Mouse (Mus musculus) lung, embryonic 14.5 days (tissue): ENCODE data around the gene Ap1m1. TPM values are rescaled to one million over a fixed set of nuclear protein-coding genes. Genes with fewer than 3 reads are reported as not detected.
A peak's percentile ranks its signal among the peaks of the same experiment; 100 is the strongest.

Experiments used
- ATAC-seq: fragments of 200-750 bp; cut with Nextera tagmentation; 2 replicates; pipeline ENCODE4 v1.8.0; 2017; ENCODE audit warnings: mild to moderate bottlenecking, moderate TSS enrichment, moderate library complexity; ENCODE audit not compliant: insufficient read depth
- DNase-seq: peaks from one replicate; pipeline ENCODE4 v3.0.0-alpha.2; 2015
- H3K27ac ChIP-seq: fragments of 300-500 bp; sonication (generic); 2 replicates; pipeline ENCODE4 v1.5.1; 2014; ENCODE audit warnings: low read depth, mild to moderate bottlenecking, moderate library complexity
- H3K27me3 ChIP-seq: fragments of 300-500 bp; sonication (generic); 2 replicates; pipeline ENCODE4 v1.6.1; 2014; ENCODE audit warnings: low read length, control low read depth; ENCODE audit not compliant: insufficient read depth
- H3K36me3 ChIP-seq: fragments of 300-500 bp; sonication (generic); 2 replicates; pipeline ENCODE4 v1.6.1; 2014; ENCODE audit warnings: control low read depth; ENCODE audit not compliant: insufficient read depth
- H3K4me1 ChIP-seq: fragments of 300-500 bp; sonication (generic); 2 replicates; pipeline ENCODE4 v1.6.1; 2014; ENCODE audit warnings: antibody characterized with exemption, control low read depth; ENCODE audit not compliant: insufficient read depth
- H3K4me2 ChIP-seq: fragments of 300-500 bp; sonication (generic); 2 replicates; pipeline ENCODE4 v1.6.1; 2014; ENCODE audit warnings: mild to moderate bottlenecking
- H3K4me3 ChIP-seq: fragments of 300-500 bp; sonication (generic); 2 replicates; pipeline ENCODE4 v1.5.1; 2014; ENCODE audit warnings: low read depth, low read length
- H3K9ac ChIP-seq: fragments of 300-500 bp; sonication (generic); 2 replicates; pipeline ENCODE4 v1.6.1; 2014
- H3K9me3 ChIP-seq: fragments of 300-500 bp; sonication (generic); 2 replicates; pipeline ENCODE4 v1.6.1; 2016; ENCODE audit warnings: low read depth, low read length, control low read depth
- CTCF ChIP-seq: IDR thresholded peaks from 2 replicates; pipeline ENCODE4 v1.5.1; 2016; ENCODE audit warnings: antibody characterized with exemption, low read depth
- WGBS: fragments of 180-500 bp; shearing (Covaris S2); extraction: QIAGEN DNeasy Blood & Tissue Kit; methylation state at CpG from one replicate; pipeline ENCODE4 v1.1.7; 2014; 5-methylcytosine and 5-hydroxymethylcytosine counted together
- polyA plus RNA-seq: library from polyadenylated mRNA; unstranded; fragments of >200 nt; fragmentation: Nextera tagmentation; extraction: Ambion mirVana; gene quantifications from 2 replicates; pipeline ENCODE4 v1.2.1, GENCODE M21; 2014

Gene Ap1m1
- polyA plus RNA-seq, 1 experiment from 2014 or later: 104 TPM

DNA sequence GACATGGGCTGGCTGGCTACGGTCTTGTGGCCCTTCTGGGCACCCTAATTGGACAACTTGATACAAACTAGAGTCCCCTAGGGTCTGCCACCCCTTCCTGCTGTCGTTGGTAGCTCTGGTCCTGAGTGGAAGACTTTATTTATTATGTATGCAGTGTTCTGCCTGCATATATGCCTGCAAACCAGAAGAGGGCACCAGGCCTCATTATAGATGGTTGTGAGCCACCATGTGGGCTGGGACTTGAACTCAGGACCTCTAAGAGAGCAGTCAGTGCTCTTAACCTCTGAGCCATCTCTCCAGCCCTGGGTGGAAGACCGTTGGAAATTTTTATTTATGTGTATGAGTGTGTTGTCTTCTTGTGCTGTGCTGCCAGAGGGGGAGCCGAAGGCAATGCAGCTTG lies 19.1 kb upstream of the Ap1m1 start:
- Histone ChIP-seq H3K4me3 (peak overlapping the region; percentile 69), H3K27me3 (no peaks in the 10 kb centered on the region), H3K4me2 (peak overlapping the region; percentile 78), H3K4me1 (0 out of 2 replicates have a peak, but pooled peaks cover 3% of the 10 kb centered on the region), H3K27ac (no peak overlapping the region), H3K9ac (no peak overlapping the region), H3K36me3 (peaks cover 32% of the 10 kb centered on the region), H3K9me3 (no peaks in the 10 kb centered on the region)
- 82% methylated on average over 4 of the region's 4 CpGs for WGBS
- TF ChIP-seq CTCF: no peak; the same call in 1 of the 2 replicates
- peak; percentile 3 for DNase-seq
- ATAC-seq: no peak

GRCm38 (mm10) chr8:72222656-72223055 lies 17.2 kb upstream of the Ap1m1 start:
- H3K36me3 ChIP-seq: peaks cover 32% of the 10 kb centered on the region
- H3K27ac ChIP-seq: no peak overlapping the region
- no peak overlapping the region for H3K4me3 ChIP-seq
- H3K4me2 ChIP-seq: no peak overlapping the region
- H3K27me3 ChIP-seq: no peaks in the 10 kb centered on the region
- H3K4me1 ChIP-seq: 0 out of 2 replicates have a peak, but pooled peaks cover 3% of the 10 kb centered on the region
- TF ChIP-seq CTCF: no peak
- H3K9me3 ChIP-seq: no peaks in the 10 kb centered on the region
- no peak for DNase-seq
- H3K9ac ChIP-seq: no peak overlapping the region
- ATAC-seq: no peak
- 79% methylated on average over 5 of the region's 5 CpGs for WGBS

DNA sequence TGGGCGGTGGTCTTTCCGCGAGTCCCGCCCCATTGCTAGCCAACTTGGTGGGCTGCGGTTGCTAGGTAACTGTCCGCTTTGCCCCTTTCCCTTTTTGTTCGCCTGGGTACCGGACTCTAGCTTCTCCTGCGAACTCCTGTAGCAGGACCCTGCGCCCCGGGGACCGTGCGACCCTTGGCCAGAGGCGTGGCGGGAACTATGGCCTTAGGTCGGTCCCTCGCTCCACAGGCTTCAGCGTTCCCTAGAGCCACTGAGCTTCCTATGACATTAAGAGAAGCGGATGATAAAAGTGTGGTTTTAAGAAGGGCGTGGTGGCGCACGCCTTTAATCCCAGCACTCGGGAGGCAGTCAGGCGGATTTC lies 565 bp downstream of the Ap1m1 start:
- Histone ChIP-seq H3K27ac (peak overlapping the region; percentile 91), H3K4me3 (peak overlapping the region; percentile 66), H3K9ac (peak overlapping the region; percentile 58), H3K4me1 (no peaks in the 10 kb centered on the region; the same call in 1 of the 2 replicates), H3K36me3 (peaks cover 12% of the 10 kb centered on the region; the same call in 1 of the 2 replicates), H3K4me2 (peak overlapping the region; percentile 68), H3K9me3 (no peaks in the 10 kb centered on the region), H3K27me3 (no peaks in the 10 kb centered on the region)
- no peak for DNase-seq
- WGBS: under 1% methylated on average over 24 of the region's 24 CpGs
- ATAC-seq: peak; percentile 59
- TF ChIP-seq CTCF: no peak

DNA sequence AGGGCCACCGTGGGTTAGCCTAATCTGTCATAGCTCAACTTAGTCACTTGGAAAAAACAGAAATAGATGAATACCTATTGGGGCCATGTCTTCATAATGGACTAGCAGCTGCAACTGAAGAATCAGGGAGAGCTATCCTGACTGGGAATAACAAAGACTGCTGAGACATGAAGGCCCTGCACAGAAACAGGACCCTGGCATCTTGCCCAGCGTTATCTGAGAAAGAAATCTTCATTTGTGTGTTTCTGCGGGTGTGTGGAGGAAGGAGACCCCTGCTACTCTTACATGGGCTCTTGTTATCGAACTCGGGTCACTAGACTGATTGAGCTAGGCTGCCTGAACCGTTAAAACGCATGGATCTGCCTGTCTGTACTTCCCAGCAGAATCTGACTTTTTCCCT lies 1.1 kb downstream of the Ap1m1 start:
- Histone ChIP-seq H3K27me3 (no peaks in the 10 kb centered on the region), H3K9ac (peak overlapping the region; percentile 58), H3K4me2 (peak overlapping the region; percentile 68), H3K36me3 (peaks cover 12% of the 10 kb centered on the region; the same call in 1 of the 2 replicates), H3K4me3 (peak overlapping the region; percentile 66), H3K27ac (no peak overlapping the region), H3K9me3 (no peaks in the 10 kb centered on the region), H3K4me1 (no peaks in the 10 kb centered on the region; the same call in 1 of the 2 replicates)
- no peak for DNase-seq
- ATAC-seq: no peak
- TF ChIP-seq CTCF: no peak
- WGBS: 69% methylated on average over 7 of the region's 7 CpGs

DNA sequence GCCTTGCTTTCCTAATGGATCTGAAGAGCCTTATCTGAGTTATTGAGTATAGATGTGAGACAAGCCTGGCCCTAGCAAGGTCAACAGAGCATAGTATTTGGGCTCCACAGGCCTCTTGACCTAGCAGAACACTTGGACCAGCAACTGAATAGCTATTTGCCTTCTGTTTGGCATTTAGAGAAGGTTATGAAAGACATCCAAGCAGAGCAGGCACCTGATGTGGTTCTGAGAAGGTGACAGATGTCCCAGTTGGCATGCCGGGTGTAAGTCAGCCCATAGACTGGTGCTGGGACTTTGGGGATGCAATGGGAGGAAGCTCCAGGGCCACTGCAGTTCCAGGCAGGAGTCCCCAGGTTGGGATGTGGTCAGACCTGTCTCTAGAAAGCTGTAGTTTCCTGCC lies 2.4 kb downstream of the Ap1m1 start:
- ATAC-seq (no peak), DNase-seq (no peak)
- no peak overlapping the region for H3K4me3 ChIP-seq
- no peaks in the 10 kb centered on the region for H3K27me3 ChIP-seq
- WGBS: 97% methylated on average over 1 of the region's 1 CpGs
- H3K9me3 ChIP-seq: no peaks in the 10 kb centered on the region
- no peak overlapping the region for H3K4me2 ChIP-seq
- H3K9ac ChIP-seq: no peak overlapping the region
- TF ChIP-seq CTCF: no peak
- H3K4me1 ChIP-seq: no peaks in the 10 kb centered on the region; the same call in 1 of the 2 replicates
- H3K27ac ChIP-seq: no peak overlapping the region
- peaks cover 12% of the 10 kb centered on the region; the same call in 1 of the 2 replicates for H3K36me3 ChIP-seq

DNA sequence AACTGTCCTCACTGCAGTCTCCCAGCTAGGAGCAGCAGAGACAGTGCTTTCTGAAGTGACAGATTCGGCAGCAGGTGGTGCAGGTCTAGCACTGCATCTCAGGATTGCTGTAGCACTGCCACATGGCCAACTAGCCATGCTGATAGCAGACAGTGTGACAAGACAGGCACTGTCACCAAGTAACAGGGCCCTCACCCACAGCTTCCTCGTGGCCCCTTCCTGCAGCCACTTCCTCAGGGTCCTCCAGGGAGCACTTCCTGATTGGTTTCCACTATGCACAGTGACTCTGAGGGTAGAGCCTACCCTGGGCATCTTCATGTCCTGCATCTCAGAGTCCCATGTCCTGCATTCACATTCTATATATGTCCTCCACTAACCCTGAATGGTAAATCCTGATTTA lies 4.8 kb downstream of the Ap1m1 start:
- H3K4me1 ChIP-seq: no peaks in the 10 kb centered on the region; the same call in 1 of the 2 replicates
- ATAC-seq (no peak), DNase-seq (no peak)
- no peak overlapping the region for H3K27ac ChIP-seq
- peaks cover 16% of the 10 kb centered on the region; the same call in 1 of the 2 replicates for H3K36me3 ChIP-seq
- no peak overlapping the region for H3K4me3 ChIP-seq
- no peak overlapping the region for H3K9ac ChIP-seq
- no peaks in the 10 kb centered on the region for H3K27me3 ChIP-seq
- no peak overlapping the region for H3K4me2 ChIP-seq
- 56% methylated on average over 2 of the region's 2 CpGs for WGBS
- TF ChIP-seq CTCF: no peak
- H3K9me3 ChIP-seq: no peaks in the 10 kb centered on the region

GRCm38 (mm10) chr8:72257171-72257901 lies 17.5 kb downstream of the Ap1m1 start:
- Histone ChIP-seq H3K4me2 (no peak overlapping the region), H3K4me1 (no peaks in the 10 kb centered on the region), H3K9me3 (no peaks in the 10 kb centered on the region), H3K27me3 (no peaks in the 10 kb centered on the region), H3K9ac (no peak overlapping the region), H3K4me3 (no peak overlapping the region), H3K36me3 (peaks cover 20% of the 10 kb centered on the region), H3K27ac (no peak overlapping the region)
- ATAC-seq (peak; percentile 36; the same call in 1 of the 2 replicates), DNase-seq (peak; percentile 75)
- 53% methylated on average over 7 of the region's 7 CpGs for WGBS
- TF ChIP-seq CTCF: peak; percentile 78
